Mouse (Mus musculus): ENCODE results near the gene Mrpl33. TPM values are rescaled to one million over a fixed set of nuclear protein-coding genes. Genes with fewer than 3 reads are reported as not detected.

Mrpl33 gene
- polyA plus RNA-seq, 1 experiment from 2014 or later, result 204 TPM

DNA sequence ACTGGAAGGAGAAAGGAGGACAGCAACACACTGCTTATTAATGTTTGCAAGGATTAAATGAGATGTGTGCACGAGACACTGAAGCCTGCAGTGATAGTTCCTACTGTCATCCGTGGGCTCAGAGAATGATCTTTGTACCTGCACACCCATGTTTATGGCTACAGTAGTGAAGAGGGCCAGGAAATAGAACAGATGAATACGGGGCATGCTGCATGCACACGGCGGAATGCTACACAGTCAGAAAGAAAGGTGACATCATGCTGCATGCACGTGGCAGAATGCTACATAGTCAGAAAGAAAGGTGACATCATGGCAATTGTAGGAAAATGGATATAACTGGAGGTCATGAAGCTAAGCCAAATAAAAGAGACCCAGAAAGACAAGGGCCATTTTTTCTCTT, 49.8 kb downstream of the Mrpl33 start:
- H3K9ac ChIP-seq (replicated peaks), result no peak overlapping the region
- H3K27me3 ChIP-seq, result no peaks in the 10 kb centered on the region
- 85% methylated on average over 6 of the region's 6 CpGs for WGBS
- no peaks in the 10 kb centered on the region for H3K4me1 ChIP-seq
- H3K4me2 ChIP-seq (replicated peaks), result no peak overlapping the region
- no peak overlapping the region for H3K4me3 ChIP-seq
- no peak for ATAC-seq (replicated peaks)
- no peak overlapping the region for H3K27ac ChIP-seq (replicated peaks)
- H3K36me3 ChIP-seq, result no peaks in the 10 kb centered on the region
- H3K9me3 ChIP-seq, result no peaks in the 10 kb centered on the region

DNA sequence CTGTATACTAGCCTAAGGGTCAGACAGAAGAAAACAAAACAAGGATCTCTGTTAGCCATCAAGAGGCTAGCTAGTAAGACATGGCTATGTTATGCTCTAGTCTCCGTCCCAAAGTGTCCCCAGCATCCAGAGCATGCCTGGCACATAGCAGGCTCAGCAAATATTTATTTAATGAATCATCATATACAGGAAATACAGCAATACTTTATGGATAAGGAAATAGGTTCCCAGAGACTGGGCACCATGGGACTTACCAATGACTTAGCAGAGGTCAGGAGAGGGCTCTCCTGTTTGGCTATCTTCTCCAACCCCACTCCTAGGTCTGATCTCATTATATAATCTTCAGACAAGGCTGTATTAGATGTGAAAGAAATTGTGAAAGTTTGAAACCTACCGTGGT, 50.6 kb downstream of the Mrpl33 start:
- no peak for ATAC-seq (replicated peaks)
- H3K27ac ChIP-seq (replicated peaks), result no peak overlapping the region
- H3K4me1 ChIP-seq, result no peaks in the 10 kb centered on the region
- WGBS, result 95% methylated on average over 2 of the region's 2 CpGs
- no peak overlapping the region for H3K4me2 ChIP-seq (replicated peaks)
- H3K9ac ChIP-seq (replicated peaks), result no peak overlapping the region
- no peaks in the 10 kb centered on the region for H3K36me3 ChIP-seq
- no peaks in the 10 kb centered on the region for H3K27me3 ChIP-seq
- H3K9me3 ChIP-seq, result no peaks in the 10 kb centered on the region
- no peak overlapping the region for H3K4me3 ChIP-seq

DNA sequence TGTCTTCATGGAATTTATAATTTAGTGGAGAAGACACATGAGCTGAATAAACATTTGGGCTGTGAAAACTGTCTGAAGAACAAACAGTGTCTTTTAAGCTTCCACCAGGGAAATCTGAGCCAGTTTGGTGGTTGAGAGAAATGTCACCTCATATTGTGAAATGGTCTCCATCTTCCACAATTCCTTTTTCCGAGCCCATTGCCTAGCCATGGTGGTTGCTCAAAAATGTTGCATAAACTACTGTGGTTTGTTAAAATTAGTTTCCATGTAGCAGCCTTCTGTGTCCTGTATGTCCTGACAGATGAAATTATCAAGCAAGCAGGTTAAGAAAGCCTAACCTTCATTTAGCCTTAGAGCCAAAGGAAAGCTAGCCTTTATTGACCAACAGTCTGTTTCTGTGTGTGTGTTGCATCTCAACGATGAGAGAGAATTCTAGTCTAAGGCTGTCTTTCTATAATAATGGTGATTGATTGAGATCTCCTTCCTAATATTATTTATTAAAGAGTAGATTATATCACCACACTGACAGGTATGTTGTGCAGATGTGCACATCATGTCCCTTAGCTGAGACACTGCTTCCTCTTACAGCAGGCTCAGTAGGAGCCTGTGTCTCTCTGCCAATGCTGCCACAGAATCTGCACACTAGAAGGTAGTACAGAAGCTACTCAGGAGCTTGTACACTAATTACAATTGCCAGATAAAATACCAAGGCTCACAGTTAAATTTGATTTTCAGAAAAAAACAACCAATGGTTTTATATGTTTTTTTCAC, 54.0 kb downstream of the Mrpl33 start:
- H3K4me1 ChIP-seq, result no peaks in the 10 kb centered on the region
- WGBS, result 93% methylated on average over 2 of the region's 2 CpGs
- no peak overlapping the region for H3K9ac ChIP-seq (replicated peaks)
- H3K9me3 ChIP-seq, result no peaks in the 10 kb centered on the region
- no peaks in the 10 kb centered on the region for H3K27me3 ChIP-seq
- ATAC-seq (replicated peaks), result no peak
- no peak overlapping the region for H3K4me2 ChIP-seq (replicated peaks)
- no peak overlapping the region for H3K27ac ChIP-seq (replicated peaks)
- H3K36me3 ChIP-seq, result no peaks in the 10 kb centered on the region
- no peak overlapping the region for H3K4me3 ChIP-seq

DNA sequence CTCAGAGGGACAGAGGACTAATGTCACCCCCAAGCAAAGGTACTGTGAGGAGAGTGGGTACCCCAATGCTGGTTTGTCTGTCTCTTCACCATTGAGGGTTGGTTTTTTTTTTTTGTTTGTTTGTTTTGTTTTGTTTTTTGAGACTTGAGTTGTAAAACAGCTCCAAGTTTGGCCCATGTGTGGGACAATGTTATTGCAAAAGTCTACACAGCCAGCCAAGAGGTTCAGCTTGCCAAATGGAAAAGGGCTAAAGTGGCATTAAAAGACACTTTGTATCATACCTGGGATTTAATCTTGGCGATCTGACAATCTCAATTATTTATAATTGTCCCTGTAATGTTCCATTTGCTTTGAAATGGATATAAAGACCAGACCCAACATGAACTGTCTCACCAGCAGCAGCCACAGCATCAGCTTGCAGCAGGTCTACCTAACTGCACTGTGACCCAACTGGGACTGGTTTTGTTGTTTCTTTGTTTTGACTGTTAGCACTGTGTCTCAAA, 59.0 kb downstream of the Mrpl33 start:
- H3K4me2 ChIP-seq (replicated peaks), result no peak overlapping the region
- no peak for ATAC-seq (replicated peaks)
- H3K4me1 ChIP-seq, result no peaks in the 10 kb centered on the region

DNA sequence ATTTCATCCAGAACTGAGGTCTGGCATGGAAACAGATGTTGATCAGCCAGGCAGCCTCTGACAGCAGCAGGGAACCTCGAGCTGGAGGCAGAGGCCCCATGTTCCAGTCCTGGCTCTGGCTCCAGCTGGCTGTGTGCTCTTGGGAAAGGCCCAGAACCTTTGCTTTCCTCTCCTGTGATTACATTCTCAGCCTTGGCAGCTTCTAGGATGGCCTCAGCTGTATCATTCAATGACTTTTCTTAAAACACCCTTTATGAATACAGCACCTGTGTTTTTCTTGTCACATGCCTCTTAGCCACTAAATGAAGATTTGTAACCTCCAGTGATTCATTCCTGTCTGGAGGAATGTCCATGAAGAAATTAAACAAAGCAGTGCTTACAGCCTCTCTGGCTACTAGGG, 69.4 kb downstream of the Mrpl33 start:
- Histone ChIP-seq H3K4me1 (no peaks in the 10 kb centered on the region), H3K27me3 (no peaks in the 10 kb centered on the region), H3K27ac (replicated peaks) (no peak overlapping the region), H3K4me2 (replicated peaks) (no peak overlapping the region), H3K9ac (replicated peaks) (no peak overlapping the region), H3K36me3 (no peaks in the 10 kb centered on the region), H3K4me3 (no peak overlapping the region), H3K9me3 (no peaks in the 10 kb centered on the region)
- 34% methylated on average over 1 of the region's 1 CpGs for WGBS
- ATAC-seq (replicated peaks), result no peak

More for the DNA sequence above, 59.0 kb downstream of the Mrpl33 start:
- Histone ChIP-seq H3K36me3 (no peaks in the 10 kb centered on the region), H3K27me3 (no peaks in the 10 kb centered on the region), H3K9me3 (no peaks in the 10 kb centered on the region), H3K9ac (replicated peaks) (no peak overlapping the region), H3K4me3 (no peak overlapping the region), H3K27ac (replicated peaks) (no peak overlapping the region)
- 86% methylated on average over 1 of the region's 1 CpGs for WGBS

DNA sequence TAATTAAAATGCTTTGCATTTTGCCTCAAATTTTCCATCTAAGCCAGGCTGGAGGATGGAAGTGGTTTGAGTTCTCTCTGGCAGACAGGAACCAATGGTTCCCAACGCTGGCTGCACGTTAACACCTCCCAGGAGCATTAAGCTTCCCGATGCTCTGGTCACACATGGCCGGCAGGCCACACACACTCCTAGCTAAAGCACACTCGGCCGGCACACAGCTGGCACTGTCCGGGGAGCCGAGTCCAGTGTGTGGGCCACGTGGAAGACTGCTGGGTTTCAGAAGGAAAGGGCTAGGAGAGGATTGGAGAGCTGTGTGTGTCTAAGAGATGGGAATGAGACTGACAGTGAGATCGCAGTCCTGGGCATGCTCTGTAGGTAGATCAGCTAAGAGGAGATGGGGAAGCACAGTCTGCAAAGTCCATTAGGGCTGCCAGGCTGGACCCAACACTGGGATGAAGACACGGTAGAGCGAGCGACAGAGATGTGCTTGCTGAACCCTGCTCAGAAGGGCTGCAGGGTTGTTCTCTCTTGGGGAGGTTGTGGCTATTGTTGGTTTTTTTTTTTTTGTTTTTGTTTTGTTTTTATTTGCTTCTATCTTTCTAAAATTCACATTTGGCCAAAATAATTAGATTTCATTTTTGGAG, 71.7 kb downstream of the Mrpl33 start:
- Histone ChIP-seq H3K4me1 (no peaks in the 10 kb centered on the region), H3K4me2 (replicated peaks) (no peak overlapping the region), H3K27ac (replicated peaks) (peak overlapping the region; percentile 31; the same call in 1 of the 2 replicates), H3K4me3 (no peak overlapping the region), H3K27me3 (no peaks in the 10 kb centered on the region), H3K9ac (replicated peaks) (no peak overlapping the region), H3K9me3 (no peaks in the 10 kb centered on the region), H3K36me3 (no peaks in the 10 kb centered on the region)
- WGBS, result 83% methylated on average over 13 of the region's 13 CpGs
- ATAC-seq (replicated peaks), result no peak

DNA sequence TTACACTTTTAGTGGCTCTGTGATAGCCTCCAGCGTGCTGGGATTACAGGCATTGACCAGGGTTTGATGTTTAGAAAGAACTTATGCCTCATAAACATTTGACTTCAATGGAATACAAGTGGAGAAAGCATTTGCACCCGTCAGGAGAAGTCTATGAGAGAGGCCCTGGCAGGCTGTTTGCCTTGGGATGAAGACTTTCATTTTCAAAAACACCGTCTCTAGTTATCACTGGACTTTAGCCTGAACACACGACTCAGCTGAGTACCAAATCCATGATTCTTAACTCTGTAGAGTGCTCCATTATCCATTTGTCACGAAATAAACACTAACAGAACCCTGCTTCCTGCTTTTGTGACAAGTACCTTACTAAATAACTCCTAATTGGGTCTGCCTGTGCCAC, 73.2 kb downstream of the Mrpl33 start:
- WGBS, result 66% methylated on average over 5 of the region's 5 CpGs

DNA sequence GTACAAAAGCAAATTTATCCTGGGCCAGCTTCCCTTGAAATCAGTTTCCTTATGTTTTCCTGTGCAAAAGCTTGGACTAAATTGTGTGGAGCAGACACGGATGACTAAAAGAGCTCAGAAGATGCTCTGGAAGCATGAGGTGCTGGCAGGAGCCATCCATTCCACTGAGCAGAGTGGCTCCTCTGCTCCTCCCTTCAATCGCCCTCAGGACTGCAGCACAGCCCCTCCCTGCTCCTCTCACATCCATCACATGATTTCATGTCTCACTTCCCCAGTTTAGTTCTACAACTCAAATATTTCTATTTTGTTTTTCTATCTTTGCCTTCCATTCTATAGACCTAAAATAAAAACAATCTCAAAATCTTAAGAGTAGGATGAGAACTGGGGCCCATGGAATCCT, 74.4 kb downstream of the Mrpl33 start:
- Histone ChIP-seq H3K36me3 (no peaks in the 10 kb centered on the region), H3K4me3 (no peak overlapping the region), H3K4me1 (no peaks in the 10 kb centered on the region), H3K4me2 (replicated peaks) (no peak overlapping the region), H3K27me3 (no peaks in the 10 kb centered on the region), H3K27ac (replicated peaks) (no peak overlapping the region), H3K9ac (replicated peaks) (no peak overlapping the region), H3K9me3 (no peaks in the 10 kb centered on the region)
- WGBS, result 65% methylated on average over 2 of the region's 2 CpGs
- no peak for ATAC-seq (replicated peaks)

More for the DNA sequence above, 73.2 kb downstream of the Mrpl33 start:
- Histone ChIP-seq H3K9ac (replicated peaks) (no peak overlapping the region), H3K4me1 (no peaks in the 10 kb centered on the region), H3K4me2 (replicated peaks) (no peak overlapping the region), H3K27me3 (no peaks in the 10 kb centered on the region), H3K36me3 (no peaks in the 10 kb centered on the region), H3K9me3 (no peaks in the 10 kb centered on the region), H3K27ac (replicated peaks) (peak overlapping the region; percentile 44), H3K4me3 (no peak overlapping the region)
- no peak for ATAC-seq (replicated peaks)

DNA sequence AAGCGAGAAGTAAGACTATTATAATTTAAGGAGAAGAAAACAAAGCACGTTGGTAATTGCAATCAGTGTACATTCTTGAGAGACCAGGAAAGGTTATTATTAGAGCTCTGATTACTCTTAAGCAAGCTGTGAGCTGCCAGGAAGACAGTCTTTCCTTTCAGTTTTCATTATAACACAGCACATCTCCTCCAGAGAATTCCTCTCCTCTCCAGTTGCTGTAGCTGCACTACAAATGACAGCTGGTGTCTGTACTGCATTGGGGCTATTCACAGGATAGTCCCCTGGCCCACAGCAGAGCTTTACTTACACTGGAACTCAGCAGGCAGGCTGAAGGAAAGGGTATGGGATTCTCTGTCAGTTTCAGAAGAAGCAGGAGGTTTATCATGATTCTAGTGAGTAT, 76.7 kb downstream of the Mrpl33 start:
- no peaks in the 10 kb centered on the region for H3K4me1 ChIP-seq
- H3K36me3 ChIP-seq, result no peaks in the 10 kb centered on the region
- no peaks in the 10 kb centered on the region for H3K27me3 ChIP-seq
- no peaks in the 10 kb centered on the region for H3K9me3 ChIP-seq
- no peak overlapping the region for H3K4me2 ChIP-seq (replicated peaks)
- peak overlapping the region; percentile 9; the same call in 1 of the 2 replicates for H3K27ac ChIP-seq (replicated peaks)
- H3K4me3 ChIP-seq, result no peak overlapping the region
- WGBS, result 64% methylated on average over 2 of the region's 2 CpGs
- H3K9ac ChIP-seq (replicated peaks), result no peak overlapping the region
- no peak for ATAC-seq (replicated peaks)

DNA sequence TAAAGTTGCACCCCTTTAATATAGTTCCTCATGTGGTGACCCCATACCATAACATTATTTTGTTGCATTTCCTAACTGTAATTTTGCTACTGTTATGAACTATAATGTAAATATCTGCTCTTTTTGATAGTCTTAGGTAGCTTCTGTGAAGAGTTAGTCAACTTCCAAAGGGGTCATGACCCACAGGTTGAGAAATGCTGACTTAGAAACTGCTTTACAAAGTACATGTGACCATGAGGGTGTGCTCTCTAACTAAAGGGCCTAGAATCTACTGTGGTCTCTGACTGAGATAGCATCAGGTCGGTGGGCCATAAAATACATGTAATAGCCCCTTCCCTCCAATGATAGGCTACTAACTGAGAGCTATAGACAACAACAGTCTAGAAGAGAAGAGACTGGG, 81.3 kb downstream of the Mrpl33 start:
- no peak overlapping the region for H3K27ac ChIP-seq (replicated peaks)
- no peaks in the 10 kb centered on the region for H3K27me3 ChIP-seq
- no peak for ATAC-seq (replicated peaks)
- H3K36me3 ChIP-seq, result no peaks in the 10 kb centered on the region
- H3K9ac ChIP-seq (replicated peaks), result no peak overlapping the region
- WGBS, result 83% methylated on average over 1 of the region's 1 CpGs
- H3K4me3 ChIP-seq, result no peak overlapping the region
- H3K4me1 ChIP-seq, result no peaks in the 10 kb centered on the region
- no peaks in the 10 kb centered on the region for H3K9me3 ChIP-seq
- H3K4me2 ChIP-seq (replicated peaks), result no peak overlapping the region

DNA sequence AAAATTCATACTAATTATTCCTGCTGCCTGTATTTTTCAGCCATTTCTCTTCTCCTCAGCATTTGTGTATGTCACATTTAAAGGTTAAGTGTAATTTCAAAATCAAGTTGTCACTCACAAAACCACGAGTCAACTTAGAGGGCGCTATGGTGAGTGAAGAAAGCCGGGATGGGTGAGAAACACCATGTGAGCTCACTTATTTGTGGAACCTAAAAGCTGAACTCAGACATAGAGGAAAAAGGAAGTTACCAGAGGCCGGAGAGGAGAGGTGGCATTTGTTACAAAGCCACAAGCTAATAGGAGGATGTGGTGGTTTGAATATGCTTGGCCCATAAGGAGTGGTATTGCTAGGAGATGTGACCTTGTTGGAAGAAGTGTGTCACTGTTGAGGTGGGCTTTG, 83.4 kb downstream of the Mrpl33 start:
- ATAC-seq (replicated peaks), result no peak
- Histone ChIP-seq H3K36me3 (no peaks in the 10 kb centered on the region), H3K27ac (replicated peaks) (no peak overlapping the region), H3K4me2 (replicated peaks) (no peak overlapping the region), H3K4me1 (no peaks in the 10 kb centered on the region), H3K9ac (replicated peaks) (no peak overlapping the region), H3K4me3 (no peak overlapping the region), H3K9me3 (no peaks in the 10 kb centered on the region), H3K27me3 (no peaks in the 10 kb centered on the region)
- WGBS, result 76% methylated on average over 4 of the region's 4 CpGs

DNA sequence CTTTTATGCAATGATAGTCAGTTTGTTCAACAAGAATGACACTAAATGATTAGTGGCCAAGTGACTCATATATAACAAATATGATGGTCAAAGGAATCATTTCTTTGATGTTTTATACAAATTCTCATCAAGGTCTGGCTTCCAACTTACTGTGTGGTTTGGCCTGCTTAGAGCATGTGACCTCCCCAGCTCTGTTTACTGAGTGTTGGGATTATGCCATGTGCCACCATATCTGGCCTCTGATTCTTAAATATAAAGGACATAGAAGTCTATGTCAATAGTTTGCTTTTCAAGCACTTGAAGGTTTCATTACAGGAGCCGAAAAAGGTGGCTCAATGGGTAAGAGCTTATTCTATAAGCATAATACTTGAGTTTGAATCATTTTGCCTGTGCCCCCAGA, 85.6 kb downstream of the Mrpl33 start:
- no peak overlapping the region for H3K9ac ChIP-seq (replicated peaks)
- H3K4me2 ChIP-seq (replicated peaks), result no peak overlapping the region
- WGBS, result 79% methylated on average over 1 of the region's 1 CpGs
- no peaks in the 10 kb centered on the region for H3K4me1 ChIP-seq
- no peaks in the 10 kb centered on the region for H3K27me3 ChIP-seq
- no peaks in the 10 kb centered on the region for H3K36me3 ChIP-seq
- no peak overlapping the region for H3K4me3 ChIP-seq
- H3K9me3 ChIP-seq, result no peaks in the 10 kb centered on the region
- no peak for ATAC-seq (replicated peaks)
- no peak overlapping the region for H3K27ac ChIP-seq (replicated peaks)
